Mouse (Mus musculus) erythroblast, embryonic 14.5 days (primary cell): ENCODE measurements around the gene Lcat. TPM values are rescaled to one million over a fixed set of nuclear protein-coding genes. Genes with fewer than 3 reads are reported as not detected.
"Not testable (repeated sequence)": the region's sequence is repeated elsewhere in the genome, so short reads cannot be mapped to it uniquely, and the experiment has no call there.

ENCODE experiments used
- H3K27me3 ChIP-seq: 2 replicates; pipeline ENCODE4 v1.6.1; 2012; ENCODE audit warnings: inconsistent platforms; ENCODE audit not compliant: control insufficient read depth
- H3K36me3 ChIP-seq: 2 replicates; pipeline ENCODE4 v1.6.1; 2012; ENCODE audit warnings: mild to moderate bottlenecking, inconsistent platforms; ENCODE audit not compliant: control insufficient read depth
- H3K4me1 ChIP-seq: 2 replicates; pipeline ENCODE4 v1.6.1; 2012; ENCODE audit warnings: inconsistent platforms; ENCODE audit not compliant: control insufficient read depth
- H3K4me3 ChIP-seq: replicated peaks from 2 replicates; pipeline ENCODE3; 2012; ENCODE audit warnings: moderate library complexity, mild to moderate bottlenecking, inconsistent platforms
- H3K9me3 ChIP-seq: 2 replicates; pipeline ENCODE4 v1.6.1; 2012; ENCODE audit warnings: low read length, inconsistent platforms, mixed read lengths; ENCODE audit not compliant: control insufficient read depth
- GATA1 ChIP-seq: IDR thresholded peaks from 2 replicates; pipeline ENCODE4 v1.6.1; 2012; ENCODE audit warnings: low read length, inconsistent platforms, mixed read lengths
- TAL1 ChIP-seq: IDR thresholded peaks from 3 replicates; pipeline ENCODE4 v1.6.1; 2012; ENCODE audit warnings: low read length, inconsistent platforms, mixed read lengths
- polyA plus RNA-seq: library from polyadenylated mRNA; stranded (reverse); fragments of >175 nt; gene quantifications from 2 replicates; pipeline ENCODE4 v1.2.3, GENCODE M21; 2012

The Lcat gene
- polyA plus RNA-seq: 0.33 and 0.36 TPM in 2 replicates

GRCm38 (mm10) chr8:105943321-105943739 lies at the start of gene Lcat:
Gene Lcat, minus strand, starts transcription at chr8:105943382.
- H3K36me3 ChIP-seq: peaks cover 83% of the 10 kb centered on the region
- TF ChIP-seq TAL1: no peak
- no peak for TF ChIP-seq GATA1
- no peaks in the 10 kb centered on the region for H3K9me3 ChIP-seq
- H3K4me1 ChIP-seq: peaks cover 27% of the 10 kb centered on the region
- no peaks in the 10 kb centered on the region for H3K27me3 ChIP-seq
- H3K4me3 ChIP-seq: peak within 1 kb of the TSS; percentile 54

DNA sequence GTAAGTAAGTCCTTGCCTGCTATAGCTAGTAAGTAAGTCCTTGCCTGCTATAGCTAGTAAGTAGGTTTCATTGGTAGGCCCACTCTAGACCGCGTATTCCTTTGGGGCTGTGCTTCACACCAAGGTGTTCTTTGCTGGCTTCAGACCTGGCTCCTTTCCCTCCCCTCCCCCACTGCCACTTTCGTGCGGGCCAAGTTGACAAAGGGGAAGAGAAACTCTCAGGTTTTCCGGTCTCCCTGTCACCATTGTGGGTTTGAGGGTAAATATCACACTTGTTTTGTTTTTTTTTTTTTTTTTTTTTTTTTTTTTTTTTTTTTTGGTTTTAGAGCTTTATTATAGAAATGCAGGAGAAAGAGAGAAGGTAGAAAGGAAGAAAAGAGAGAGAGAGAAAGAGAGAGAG lies 49.3 kb upstream of the Lcat start:
- TF ChIP-seq GATA1 (no peak), TAL1 (no peak)
- no peak overlapping the region for H3K4me3 ChIP-seq
- H3K36me3 ChIP-seq: no peaks in the 10 kb centered on the region
- H3K9me3 ChIP-seq: no peaks in the 10 kb centered on the region
- H3K4me1 ChIP-seq: peaks cover 15% of the 10 kb centered on the region
- peaks cover 16% of the 10 kb centered on the region for H3K27me3 ChIP-seq

DNA sequence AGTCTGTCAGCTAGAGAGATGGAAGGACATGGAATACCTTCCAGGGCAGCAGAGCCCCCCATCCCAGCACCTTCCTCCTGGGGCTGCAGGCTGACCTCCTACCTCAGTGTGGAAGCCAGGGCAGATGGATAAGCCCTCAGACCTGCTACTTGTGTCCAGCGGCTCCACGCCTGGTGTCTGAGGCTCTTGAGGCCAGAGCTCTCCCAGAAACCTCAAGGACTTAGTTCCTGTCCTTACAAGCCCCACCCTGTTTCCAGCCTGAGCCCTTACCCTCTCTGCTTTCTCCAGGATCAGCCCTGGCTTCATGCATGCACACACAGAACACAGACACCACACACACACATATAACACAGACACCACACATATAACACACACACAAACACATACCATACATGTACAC lies 48.4 kb upstream of the Lcat start:
- Histone ChIP-seq H3K4me1 (peaks cover 13% of the 10 kb centered on the region), H3K27me3 (peaks cover 16% of the 10 kb centered on the region), H3K36me3 (no peaks in the 10 kb centered on the region), H3K9me3 (no peaks in the 10 kb centered on the region), H3K4me3 (no peak overlapping the region)
- TF ChIP-seq TAL1 (no peak), GATA1 (no peak)

GRCm38 (mm10) chr8:105990856-105991387 lies 47.7 kb upstream of the Lcat start, which contains the start of gene Dus2:
Gene Dus2, plus strand, starts transcription at chr8:105991337.
- Histone ChIP-seq H3K27me3 (peaks cover 15% of the 10 kb centered on the region), H3K9me3 (no peaks in the 10 kb centered on the region), H3K4me3 (no peak within 1 kb of the TSS), H3K4me1 (peaks cover 10% of the 10 kb centered on the region), H3K36me3 (no peaks in the 10 kb centered on the region)
- TF ChIP-seq GATA1 (no peak), TAL1 (no peak)

DNA sequence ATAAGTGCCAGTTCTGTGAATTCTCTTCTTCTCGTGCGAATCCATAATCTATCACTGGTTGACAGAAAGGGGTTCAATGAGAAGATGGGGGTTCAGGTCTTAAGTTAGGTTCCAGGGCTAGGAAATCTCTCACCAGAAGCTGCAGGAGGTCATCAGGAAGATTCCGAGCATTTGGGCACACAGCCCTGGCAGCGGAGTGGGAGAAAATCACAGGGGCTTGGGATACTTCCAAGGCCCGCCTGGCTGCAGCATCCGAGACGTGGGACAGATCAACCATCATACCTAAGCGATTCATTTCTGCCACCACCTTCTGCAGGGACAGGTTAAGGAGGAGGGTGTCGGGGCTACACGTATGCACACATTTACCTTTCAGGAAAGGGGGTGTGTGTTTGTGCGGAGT lies 45.4 kb upstream of the Lcat start:
- Histone ChIP-seq H3K36me3 (no peaks in the 10 kb centered on the region), H3K4me3 (no peak overlapping the region), H3K4me1 (peaks cover 10% of the 10 kb centered on the region), H3K27me3 (peaks cover 17% of the 10 kb centered on the region), H3K9me3 (no peaks in the 10 kb centered on the region)
- TF ChIP-seq TAL1 (no peak), GATA1 (no peak)

- not testable (repeated sequence) for H3K4me1 ChIP-seq, H3K4me3 ChIP-seq, H3K9me3 ChIP-seq, H3K36me3 ChIP-seq
- H3K27me3 ChIP-seq: peaks cover 12% of the 10 kb centered on the region
Measured at GRCm38 (mm10) chr8:105983406-105983805, 40.2 kb upstream of the Lcat start.

DNA sequence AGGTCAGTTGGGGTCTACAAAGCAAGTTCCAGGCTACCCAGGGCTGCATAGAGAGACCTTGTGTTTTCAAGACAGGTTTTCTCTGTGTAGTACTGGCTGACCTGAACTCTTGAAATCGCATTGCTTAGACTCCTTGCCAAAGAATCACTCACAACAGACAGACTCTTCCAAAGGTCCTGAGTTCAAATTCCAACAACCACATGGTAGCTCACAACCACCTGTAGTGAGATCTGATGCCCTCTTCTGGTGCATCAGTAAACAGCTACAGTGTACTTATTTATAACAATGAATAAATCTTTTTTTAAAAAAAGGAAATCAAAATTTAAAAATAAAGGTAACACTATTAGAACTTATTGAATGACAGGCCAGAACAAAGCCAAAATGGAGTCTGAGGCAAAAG lies 38.0 kb upstream of the Lcat start:
- Histone ChIP-seq H3K36me3 (no peaks in the 10 kb centered on the region), H3K27me3 (peaks cover 9% of the 10 kb centered on the region), H3K9me3 (peaks cover 5% of the 10 kb centered on the region), H3K4me1 (peaks cover 17% of the 10 kb centered on the region), H3K4me3 (no peak overlapping the region)
- TF ChIP-seq TAL1 (no peak), GATA1 (no peak)

- Histone ChIP-seq H3K4me3 (no peak within 1 kb of the TSS), H3K4me1 (peaks cover 29% of the 10 kb centered on the region), H3K9me3 (peaks cover 5% of the 10 kb centered on the region), H3K36me3 (no peaks in the 10 kb centered on the region), H3K27me3 (peaks cover 2% of the 10 kb centered on the region; the same call in 1 of the 2 replicates)
- TF ChIP-seq GATA1: no peak
- TF ChIP-seq TAL1: no peak
Measured at GRCm38 (mm10) chr8:105979325-105979724, 36.1 kb upstream of the Lcat start, which contains the start of gene Dpep3. Gene Dpep3, minus strand, starts transcription at chr8:105979429.

DNA sequence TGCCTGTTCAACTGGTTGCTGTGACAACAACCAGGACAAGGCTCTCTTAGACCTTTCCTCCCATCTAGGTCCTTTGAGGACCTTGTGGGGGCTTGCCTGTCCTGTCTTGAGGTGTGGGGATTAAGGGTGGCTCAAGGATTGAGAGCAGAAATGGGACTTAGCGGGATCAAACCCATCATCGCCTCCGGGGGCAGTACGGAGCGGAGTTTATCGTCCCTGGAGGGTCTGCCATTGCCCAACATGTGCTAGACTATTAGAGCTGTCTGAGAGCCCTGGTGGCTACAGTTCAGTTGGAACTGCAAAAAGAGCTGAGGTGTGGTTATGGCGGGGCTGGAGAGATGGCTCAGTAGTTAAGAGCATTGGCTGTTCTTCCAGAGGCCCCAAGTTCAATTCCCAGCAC lies 32.2 kb upstream of the Lcat start:
- Histone ChIP-seq H3K36me3 (no peaks in the 10 kb centered on the region), H3K9me3 (peaks cover 5% of the 10 kb centered on the region), H3K27me3 (no peaks in the 10 kb centered on the region), H3K4me1 (peaks cover 32% of the 10 kb centered on the region), H3K4me3 (no peak overlapping the region)
- TF ChIP-seq GATA1 (no peak), TAL1 (no peak)

GRCm38 (mm10) chr8:105971019-105971720 lies 28.0 kb upstream of the Lcat start:
- TF ChIP-seq GATA1: no peak
- Histone ChIP-seq H3K36me3 (no peaks in the 10 kb centered on the region), H3K27me3 (no peaks in the 10 kb centered on the region), H3K9me3 (no peaks in the 10 kb centered on the region), H3K4me3 (no peak overlapping the region), H3K4me1 (peaks cover 41% of the 10 kb centered on the region)
